In the genomic region with DNA sequence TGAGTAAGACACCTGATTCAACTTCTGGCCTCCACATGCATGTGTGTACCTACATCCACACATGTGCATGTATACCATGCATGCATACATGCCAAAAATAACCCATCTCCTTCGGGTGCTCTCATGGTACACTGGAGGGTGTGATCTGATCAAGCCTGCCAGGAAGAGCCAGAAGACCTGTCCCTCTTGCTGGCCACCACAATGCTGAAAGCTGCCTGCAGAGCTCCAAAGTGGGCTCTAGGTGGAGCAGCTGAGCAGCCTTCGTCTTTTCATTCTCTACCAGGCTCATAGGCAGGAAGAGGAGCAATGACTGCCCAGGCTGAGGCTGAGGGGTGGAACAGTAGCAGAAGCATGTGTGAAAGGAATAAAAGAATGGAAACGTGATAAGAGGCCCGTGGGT, we compare ENCODE assay signal across 10 mouse cellular contexts. TPM values are rescaled to one million over a fixed set of nuclear protein-coding genes. Genes with fewer than 3 reads are reported as not detected.
DNase-seq lines count a peak whose midpoint lies in the region; ATAC-seq and TF ChIP-seq lines count a peak whose summit lies in the region.
"Had no signal": no experiment of that assay in that cellular context is flagged by ENCODE, and none has a peak within 500 bp of the region (broad histone marks: within the 10 kb centered on the region; RNA-seq: fewer than 3 reads in every experiment).

No protein-coding gene starts in this region.

- DNase-seq in heart, adult 8-10 months (ENCODE audit: low spot score): peak; percentile 31
- peak; percentile 40 for DNase-seq in G1E (ENCODE audit: low spot score)
- DNase-seq in cerebellum, adult 9-11 months: peak; percentile 14
- peak; percentile 48 to 72 for DNase-seq in layer of hippocampus, adult 2 months (ENCODE audit: low spot score in 2 of 2)
- DNase-seq in lung, postnatal 36 days: peak; percentile 69
- peak; percentile 57 for DNase-seq in right cerebral cortex, adult 18-20 months

- no peak overlapping the region for H3K4me3 ChIP-seq in heart, embryonic 11.5 days (ENCODE audit: low read depth, low read length)
- H3K4me3 ChIP-seq in G1E (ENCODE audit: low read depth, low read length): no peak overlapping the region
- no peak overlapping the region for H3K4me3 ChIP-seq in layer of hippocampus, adult 2 months
- H3K4me3 ChIP-seq: embryonic facial prominence, embryonic 13.5 days; megakaryocyte, embryonic 14.5 days had no signal

- no peak overlapping the region for H3K4me2 ChIP-seq in heart, embryonic 11.5 days
- H3K4me2 ChIP-seq: embryonic facial prominence, embryonic 13.5 days had no signal

- no peaks in the 10 kb centered on the region for H3K4me1 ChIP-seq in heart, embryonic 11.5 days (ENCODE audit: control insufficient read depth, insufficient read depth, low read length)
- no peaks in the 10 kb centered on the region for H3K4me1 ChIP-seq in G1E (ENCODE audit: insufficient read depth, low read depth, low read length)
- H3K4me1 ChIP-seq: embryonic facial prominence, embryonic 13.5 days had no signal

- H3K9me3 ChIP-seq in heart, embryonic 11.5 days (replicated peaks; ENCODE audit: control insufficient read depth, low read length): no peaks in the 10 kb centered on the region
- H3K9me3 ChIP-seq in G1E (replicated peaks): peaks cover 5% of the 10 kb centered on the region
- H3K9me3 ChIP-seq: embryonic facial prominence, embryonic 13.5 days had no signal

- no peak overlapping the region for H3K9ac ChIP-seq in heart, embryonic 11.5 days (ENCODE audit: low read depth, low read length)
- H3K9ac ChIP-seq: embryonic facial prominence, embryonic 13.5 days had no signal

- 2% methylated on average over 4 of the region's 4 CpGs for WGBS in heart, embryonic 11.5 days (ENCODE audit: insufficient replicate concordance)

- H3K27me3 ChIP-seq in heart, embryonic 11.5 days (ENCODE audit: control insufficient read depth, insufficient read depth, low read length): peaks cover 4% of the 10 kb centered on the region; the same call in 1 of the 2 replicates
- H3K27me3 ChIP-seq in G1E (ENCODE audit: insufficient read depth, low read length): peaks cover 2% of the 10 kb centered on the region; the same call in 1 of the 2 replicates
- H3K27me3 ChIP-seq: embryonic facial prominence, embryonic 13.5 days had no signal

- H3K36me3 ChIP-seq in heart, embryonic 11.5 days (ENCODE audit: control insufficient read depth, insufficient read depth, low read length): no peaks in the 10 kb centered on the region
- no peaks in the 10 kb centered on the region for H3K36me3 ChIP-seq in G1E (replicated peaks)
- H3K36me3 ChIP-seq: embryonic facial prominence, embryonic 13.5 days had no signal

- no peak overlapping the region for H3K27ac ChIP-seq in heart, embryonic 11.5 days (ENCODE audit: low read depth, low read length)
- H3K27ac ChIP-seq in layer of hippocampus, adult 2 months: no peak overlapping the region
- H3K27ac ChIP-seq: embryonic facial prominence, embryonic 13.5 days had no signal

- TF ChIP-seq CTCF in G1E (IDR thresholded peaks at IDR 0.05; ENCODE audit: low read depth, low read length): peak; percentile 55; the same call in 1 of the 2 replicates
- TF ChIP-seq CTCF in layer of hippocampus, adult 2 months (conservative IDR thresholded peaks at IDR 0.05): peak; percentile 96

- no peak for ATAC-seq in heart, embryonic 11.5 days (replicated peaks; ENCODE audit: insufficient number of reproducible peaks, low FRiP score, low TSS enrichment)
- ATAC-seq in G1E (ENCODE audit: extremely low read depth, insufficient number of reproducible peaks, low FRiP score, poor library complexity, severe bottlenecking): peak; percentile 72
- ATAC-seq in frontal cortex, adult (ENCODE audit: low TSS enrichment): peak; percentile 98

RNA-seq across cellular contexts. Expression of a gene that starts 21.5 kb away (rescaled TPM):
- total RNA-seq in heart, adult 8-10 months (2022): not detected
- polyA plus RNA-seq in heart, embryonic 11.5 days (2014; fragmentation: Nextera tagmentation; extraction: Ambion mirVana): not detected in 2 replicates
- not detected in 2 replicates for total RNA-seq in G1E (2014; fragmentation: Nextera tagmentation)
- total RNA-seq in G1E (2017): not detected in 2 replicates
- not detected in 2 replicates for polyA plus RNA-seq in G1E (2012)
- total RNA-seq in layer of hippocampus, adult 2 months (2021): not detected

RNA-seq across cellular contexts. Expression of a gene that starts 31.7 kb away (rescaled TPM):
- total RNA-seq in heart, adult 8-10 months (2022): 10 to 100 TPM in 1 of 4 experiments, 1 to 10 TPM in 3; 3.6 to 11.6 (median 6.1) TPM
- polyA plus RNA-seq in heart, embryonic 11.5 days (2014; fragmentation: Nextera tagmentation; extraction: Ambion mirVana): not detected in 2 replicates
- total RNA-seq in G1E (2014; fragmentation: Nextera tagmentation): not detected in 2 replicates
- total RNA-seq in G1E (2017): not detected in 2 replicates
- polyA plus RNA-seq in G1E (2012): not detected in 2 replicates
- not detected for total RNA-seq in layer of hippocampus, adult 2 months (2021)
- polyA plus RNA-seq: embryonic facial prominence, embryonic 13.5 days had no signal

Comparison
In these comparisons a context has a peak if more than half of its experiments do, and no peak if none do; other contexts are left out.
1. DNase-seq: peak in every context shown above with its lines; median percentile 69 in lung, postnatal 36 days; 60 in layer of hippocampus, adult 2 months; 57 in right cerebral cortex, adult 18-20 months; 40 in G1E; 31 in heart, adult 8-10 months; 14 in cerebellum, adult 9-11 months.